Mouse (Mus musculus) testis, adult 2 months (tissue): ENCODE data around the gene Lipm.

ENCODE experiments used
- CTCF ChIP-seq: fragments of 200-500 bp; IDR thresholded peaks from 2 replicates; pipeline ENCODE4 v1.5.1; 2012; ENCODE audit warnings: low read depth, mild to moderate bottlenecking, inconsistent platforms, low read length, moderate library complexity; ENCODE audit not compliant: control insufficient read depth, insufficient read depth, insufficient replicate concordance
- POLR2A ChIP-seq: fragments of 200-500 bp; IDR thresholded peaks from 2 replicates; pipeline ENCODE4 v1.6.1; 2012; ENCODE audit warnings: low read depth, mild to moderate bottlenecking, inconsistent platforms, low read length, moderate library complexity; ENCODE audit not compliant: control insufficient read depth

- no peak for TF ChIP-seq CTCF
- no peak for TF ChIP-seq POLR2A
Measured at GRCm38 (mm10) chr19:34119653-34120052, 18.9 kb downstream of the Lipm start.
